Mouse (Mus musculus) olfactory bulb, adult 2 months (tissue): Measurements from ENCODE around the gene Shroom3.

Experiments used
- CTCF ChIP-seq: fragments of 200-500 bp; IDR thresholded peaks from 2 replicates; pipeline ENCODE4 v1.5.1; 2012; ENCODE audit warnings: low read depth, mild to moderate bottlenecking, low read length, moderate library complexity; ENCODE audit not compliant: insufficient read depth
- POLR2A ChIP-seq: fragments of 200-500 bp; IDR thresholded peaks from 2 replicates; pipeline ENCODE4 v1.6.1; 2012; ENCODE audit warnings: mild to moderate bottlenecking, low read depth, low read length, moderate library complexity; ENCODE audit not compliant: insufficient read depth

- no peak for TF ChIP-seq POLR2A
- TF ChIP-seq CTCF, result no peak
These were observed 45.1 kb downstream of the Shroom3 start for GRCm38 (mm10) chr5:92728252-92728828.
